Mouse (Mus musculus): ENCODE data around the gene Aqr.

The Aqr gene

DNA sequence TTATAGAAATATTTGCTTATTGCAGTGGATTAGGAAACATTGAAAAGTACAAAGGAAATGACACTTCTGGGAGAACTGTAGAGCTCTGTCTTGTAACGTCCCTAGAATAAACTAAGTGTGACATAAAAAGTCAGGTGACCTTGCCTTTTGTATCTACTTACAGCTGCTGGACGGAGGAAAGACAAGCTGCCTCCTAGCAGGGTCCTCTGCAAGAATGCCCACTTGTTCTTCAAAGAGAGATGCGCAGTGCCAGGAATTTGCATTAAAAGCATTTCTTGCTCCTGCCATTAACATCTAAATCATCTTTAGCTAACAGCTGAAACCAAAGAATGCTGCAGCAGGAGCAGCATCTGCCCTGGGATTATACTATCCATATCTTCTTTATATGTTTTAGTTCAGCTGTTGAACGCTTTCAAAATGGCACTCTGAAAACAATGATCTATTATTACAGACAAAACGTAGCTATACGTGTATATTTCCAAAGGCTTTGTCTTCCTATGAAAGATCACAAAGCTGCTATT lies 126.7 kb downstream of the Aqr start:
- DNase-seq (ENCODE audit: low read depth, low spot score): no peak

DNA sequence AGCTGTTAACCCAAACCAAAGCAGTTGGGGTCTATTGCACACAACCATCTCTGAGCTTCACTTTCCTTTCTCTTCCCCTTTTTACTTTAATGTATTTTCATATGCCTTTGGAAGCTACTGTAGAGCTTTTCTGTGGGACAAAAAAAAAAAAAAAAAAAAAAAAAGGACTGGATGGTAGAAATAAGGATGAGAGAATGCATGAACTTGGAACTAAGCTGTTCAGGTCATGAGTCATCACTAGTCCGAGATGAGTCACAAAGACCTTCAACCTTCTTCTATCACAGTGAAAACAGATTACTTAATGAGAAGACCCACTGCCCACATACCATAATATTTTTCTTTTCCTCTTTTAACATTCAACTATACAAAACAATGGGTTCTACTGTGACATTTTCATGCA lies 127.2 kb downstream of the Aqr start:
- no peak for DNase-seq (ENCODE audit: low read depth, low spot score)

DNA sequence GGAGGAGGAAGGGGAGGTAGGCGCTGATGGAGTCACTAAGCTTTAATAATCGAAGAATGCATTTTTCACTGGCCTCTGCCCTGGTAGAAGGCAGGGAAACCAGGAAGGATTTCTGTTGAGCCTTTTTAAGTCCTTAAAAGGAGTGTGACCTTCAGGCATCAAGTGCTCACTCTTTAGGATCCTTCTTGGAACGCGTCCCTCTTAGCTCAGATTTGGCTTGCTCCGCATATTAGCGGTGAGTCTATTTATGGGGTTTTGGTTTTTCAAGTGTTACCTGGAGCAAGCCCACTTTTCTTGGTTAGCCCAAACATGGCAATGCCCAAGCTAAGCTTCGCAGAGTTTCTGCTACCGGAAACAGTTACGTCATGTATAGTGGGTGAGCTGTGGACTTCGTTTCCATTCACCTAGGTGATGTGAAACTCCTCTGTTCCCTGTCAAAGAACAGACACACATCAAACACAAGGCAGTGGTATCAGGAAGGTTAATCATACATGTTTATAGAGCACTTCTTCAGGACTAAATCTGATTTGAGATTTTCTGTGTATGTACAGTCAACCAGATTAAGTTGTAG lies 128.5 kb downstream of the Aqr start:
- no peak for DNase-seq (ENCODE audit: low read depth, low spot score)

DNA sequence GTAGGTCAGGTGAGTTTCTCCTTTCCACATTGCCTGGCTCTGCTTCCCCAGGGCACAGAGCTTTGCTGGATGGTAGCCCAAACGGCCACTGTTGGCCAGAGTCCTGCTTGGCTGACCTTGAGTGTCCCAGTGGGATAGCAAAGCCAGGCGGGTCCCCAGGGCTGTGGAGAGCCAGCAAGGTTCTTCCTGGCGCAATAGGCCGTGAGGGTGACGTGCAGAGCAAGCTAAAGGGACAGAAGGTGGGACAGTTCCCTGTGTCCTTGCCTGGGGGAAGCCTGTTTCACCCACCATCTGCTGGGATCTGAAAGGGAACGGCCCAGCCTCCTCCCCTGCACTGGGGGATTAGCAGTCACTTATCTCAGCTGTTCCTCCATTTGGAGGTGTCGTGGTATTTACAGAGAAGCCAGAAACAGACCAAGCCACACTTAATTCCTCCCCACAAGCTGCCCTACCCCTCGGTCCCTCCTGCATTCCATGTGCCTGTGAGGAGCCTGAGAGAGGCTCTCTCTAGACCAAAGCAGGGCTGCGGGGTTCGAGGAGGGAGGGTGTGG lies 129.4 kb downstream of the Aqr start:
- DNase-seq (ENCODE audit: low read depth, low spot score): peak; percentile 71

DNA sequence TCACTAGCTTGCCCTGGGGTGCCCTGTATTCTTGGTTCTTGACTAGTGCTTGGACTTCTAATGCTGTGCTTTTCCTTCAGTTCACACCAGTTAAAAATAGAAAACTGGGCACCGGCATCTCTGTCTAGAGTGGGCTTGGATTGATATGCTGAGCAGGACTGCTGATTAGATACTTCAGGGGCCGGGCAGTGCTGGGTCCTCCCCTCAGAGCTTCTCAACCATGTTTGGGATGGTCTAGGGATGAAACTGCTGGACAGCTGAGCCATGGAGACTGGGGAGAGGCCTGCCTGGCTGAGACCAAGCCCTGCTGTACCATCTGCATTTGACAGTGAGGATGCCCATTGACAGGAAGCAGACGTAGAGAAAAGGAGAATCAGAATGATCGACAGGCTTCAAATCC lies 132.7 kb downstream of the Aqr start:
- no peak for DNase-seq (ENCODE audit: low read depth, low spot score)

DNA sequence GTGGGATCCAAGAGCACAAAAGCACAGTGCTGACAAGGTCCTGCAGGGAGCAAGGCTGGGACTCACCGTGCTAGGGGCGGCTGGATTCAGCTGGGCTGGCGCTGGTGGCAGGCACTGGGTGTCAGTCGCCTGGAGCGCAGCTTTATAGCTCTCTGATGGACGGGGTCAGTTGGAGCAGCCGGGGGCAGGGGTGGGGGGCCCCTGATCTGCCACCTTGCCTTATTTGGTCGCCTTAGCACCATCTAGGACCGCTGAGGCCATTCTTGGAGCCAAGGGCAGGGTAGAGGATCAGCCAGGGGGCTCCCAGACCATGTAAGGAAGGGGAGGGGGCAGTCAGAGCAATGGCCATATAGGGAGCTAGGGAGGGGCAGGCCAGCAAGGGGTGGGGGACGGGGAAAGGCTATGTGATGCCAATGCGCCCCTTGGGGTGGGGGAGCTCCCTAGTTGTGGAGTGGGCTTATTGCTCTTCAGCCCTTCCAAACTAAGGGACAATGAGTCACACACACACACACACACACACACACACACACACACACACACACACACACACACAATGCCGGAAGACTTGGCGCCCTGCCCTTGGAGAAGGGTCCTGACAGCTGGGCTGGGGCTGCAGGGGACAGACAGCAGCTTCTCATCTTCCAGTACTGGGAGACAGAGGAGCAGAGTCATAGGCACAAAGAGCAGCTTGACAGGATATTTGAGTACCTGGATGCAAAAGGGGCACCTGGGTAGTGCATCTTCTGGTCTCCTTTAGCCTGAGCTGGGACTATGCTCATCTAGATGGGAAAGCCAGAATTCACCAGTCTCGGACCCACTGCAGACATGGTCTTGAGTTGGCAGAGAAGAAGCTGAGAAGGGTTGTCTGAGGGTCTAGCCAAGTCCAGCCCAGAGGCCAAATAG lies 133.9 kb downstream of the Aqr start, which contains the start of gene Actc1:
Gene Actc1, minus strand, starts transcription at position 853 of the 903 bp plus-strand sequence.
- DNase-seq (ENCODE audit: low read depth, low spot score): peak; percentile 28

DNA sequence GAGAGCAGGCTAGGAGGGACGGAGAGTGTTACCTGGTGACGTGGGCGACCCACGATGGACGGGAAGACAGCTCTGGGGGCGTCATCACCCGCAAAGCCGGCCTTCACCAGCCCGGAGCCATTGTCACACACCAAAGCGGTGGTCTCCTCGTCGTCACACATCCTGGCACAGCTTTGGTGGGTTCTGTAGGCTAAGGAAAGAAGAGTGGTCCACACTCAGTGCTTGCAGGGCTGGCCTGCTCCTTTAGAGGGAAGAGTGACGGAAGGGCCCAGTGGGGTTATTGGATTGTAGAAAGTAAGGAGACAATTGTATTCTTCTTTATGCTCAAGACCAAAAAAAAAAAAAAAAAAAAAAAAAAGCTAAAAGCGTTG lies 135.0 kb downstream of the Aqr start:
- DNase-seq (ENCODE audit: low read depth, low spot score): no peak
